Mouse (Mus musculus) layer of hippocampus, adult 2 months (tissue): Measurements from ENCODE around the gene Kcnj10. TPM values are rescaled to one million over a fixed set of nuclear protein-coding genes. Genes with fewer than 3 reads are reported as not detected.

Experiments used
- DNase-seq, 2 experiments: peaks; one replicate each; pipeline ENCODE4 v3.0.0; 2022; ENCODE audit warnings: low spot score in 2 of 2
- H3K27ac ChIP-seq: fragments of 200-600 bp; 2 replicates; pipeline ENCODE4 v1.8.1; 2022
- H3K4me3 ChIP-seq: fragments of 200-600 bp; 2 replicates; pipeline ENCODE4 v1.8.1; 2022; ENCODE audit warnings: mild to moderate bottlenecking
- CTCF ChIP-seq: fragments of 200-600 bp; conservative IDR thresholded peaks from 2 replicates; pipeline ENCODE4 v1.8.1; 2022; ENCODE audit warnings: antibody characterized with exemption, mild to moderate bottlenecking, moderate library complexity
- total RNA-seq, 2 experiments: library from RNA; stranded (reverse); gene quantifications; 2 replicates each; pipeline ENCODE4 v1.2.3; 2021

The Kcnj10 gene
- total RNA-seq, 2 experiments from 2014 or later: 83.2 to 91.6 TPM

GRCm38 (mm10) chr1:172349504-172349903 lies 8.5 kb downstream of the Kcnj10 start:
- no peak for DNase-seq
- TF ChIP-seq CTCF: no peak
- Histone ChIP-seq H3K4me3 (no peak overlapping the region), H3K27ac (peak overlapping the region; percentile 91)

DNA sequence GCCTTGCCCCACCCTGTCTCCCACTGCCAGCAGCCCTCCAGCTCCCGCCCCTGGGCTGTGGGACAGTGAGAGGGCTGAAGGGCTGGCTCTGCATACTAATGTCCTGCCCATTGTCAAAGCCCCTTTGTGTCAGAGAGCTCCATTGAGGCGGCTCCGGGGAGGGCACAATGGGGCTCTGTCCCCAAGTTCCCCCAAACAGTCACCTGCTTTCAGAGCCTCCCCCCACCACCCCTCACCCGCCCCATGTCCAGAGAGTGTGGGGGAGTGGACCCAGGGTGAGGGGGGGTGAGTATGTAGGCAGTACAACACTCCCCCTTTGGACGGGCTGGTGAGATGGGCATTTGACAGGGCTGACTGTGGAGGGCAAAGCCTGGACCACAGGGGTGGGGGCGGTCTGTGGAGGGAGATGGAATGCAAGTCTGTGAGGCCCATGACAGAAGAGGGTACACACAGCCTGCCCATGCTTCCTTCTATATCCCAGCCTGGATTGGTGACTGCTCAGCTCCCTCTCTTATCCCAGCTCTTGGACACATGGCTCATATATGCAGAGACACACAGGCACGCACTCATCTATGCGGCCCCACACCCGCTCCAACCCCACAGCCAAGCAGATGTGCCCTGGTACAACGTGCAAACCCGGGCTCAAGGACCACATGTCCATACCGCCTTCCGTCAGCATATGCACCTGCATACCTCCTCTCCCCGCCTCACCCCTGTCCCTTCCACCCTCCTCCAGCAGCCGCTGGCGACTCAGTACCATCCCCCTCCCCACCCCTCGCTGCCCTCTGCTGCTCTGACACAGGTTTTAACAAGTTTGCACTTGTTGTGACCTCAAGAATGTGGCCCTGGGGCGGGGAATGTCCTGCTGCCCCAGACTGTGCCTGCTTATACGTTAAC lies 9.2 kb downstream of the Kcnj10 start:
- Histone ChIP-seq H3K4me3 (no peak overlapping the region; the same call in 1 of the 2 replicates), H3K27ac (peak overlapping the region; percentile 91)
- DNase-seq: peak; percentile 60 to 88
- TF ChIP-seq CTCF: no peak

- peak overlapping the region; percentile 91 for H3K27ac ChIP-seq
- DNase-seq: no peak
These were observed 11.0 kb downstream of the Kcnj10 start for GRCm38 (mm10) chr1:172352001-172352400.

GRCm38 (mm10) chr1:172352453-172352852 lies 11.4 kb downstream of the Kcnj10 start:
- no peak for TF ChIP-seq CTCF
- Histone ChIP-seq H3K4me3 (no peak overlapping the region), H3K27ac (peak overlapping the region; percentile 91)
- DNase-seq: no peak

More at GRCm38 (mm10) chr1:172352001-172352400, 11.0 kb downstream of the Kcnj10 start:
- no peak overlapping the region for H3K4me3 ChIP-seq
- no peak for TF ChIP-seq CTCF

GRCm38 (mm10) chr1:172355336-172355735 lies 14.3 kb downstream of the Kcnj10 start:
- no peak overlapping the region for H3K4me3 ChIP-seq
- DNase-seq: no peak
- H3K27ac ChIP-seq: peak overlapping the region; percentile 46
- no peak for TF ChIP-seq CTCF

DNA sequence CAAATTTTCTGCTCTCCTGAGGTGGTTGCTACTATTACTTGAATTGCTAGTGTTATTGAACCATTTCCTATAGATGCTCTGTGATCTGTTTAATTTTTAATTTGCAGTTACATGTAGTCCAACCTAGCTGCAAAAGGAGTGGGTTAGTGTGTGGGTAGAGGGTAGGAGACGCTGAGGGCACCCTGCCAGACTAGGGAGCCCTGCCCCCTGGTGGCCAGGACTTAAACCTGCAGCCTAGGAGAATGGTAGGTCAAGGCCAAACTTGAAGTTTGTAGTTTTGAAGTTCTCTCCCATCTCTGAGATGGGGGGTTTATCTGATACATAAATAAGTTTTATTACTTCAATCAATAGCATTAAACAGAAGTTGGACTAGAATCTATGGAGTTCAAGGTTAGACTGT lies 16.5 kb downstream of the Kcnj10 start:
- peak overlapping the region; percentile 70 for H3K27ac ChIP-seq
- H3K4me3 ChIP-seq: no peak overlapping the region
- DNase-seq: peak; percentile 60 to 67
- peak; percentile 98 for TF ChIP-seq CTCF

DNA sequence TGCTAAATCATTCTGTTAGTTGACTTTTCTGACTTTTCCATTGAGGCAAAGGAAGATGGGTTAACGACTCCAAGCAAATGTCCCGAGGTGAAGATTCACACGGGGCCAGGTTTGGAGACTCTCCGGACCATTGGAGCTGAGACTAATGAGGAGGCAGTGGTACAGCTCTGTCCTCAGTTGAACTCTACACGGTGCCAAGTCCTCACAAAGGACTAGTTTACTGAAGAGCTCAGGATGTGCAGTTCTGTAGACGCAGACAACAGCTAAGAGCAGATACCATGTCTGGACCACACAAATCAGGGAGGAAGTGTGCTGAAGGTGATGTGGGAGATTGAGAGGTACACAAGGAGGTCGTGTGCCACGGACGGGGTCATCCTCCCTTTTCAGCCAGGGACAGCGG lies 17.3 kb downstream of the Kcnj10 start:
- no peak for DNase-seq
- TF ChIP-seq CTCF: no peak
- Histone ChIP-seq H3K27ac (peak overlapping the region; percentile 70), H3K4me3 (no peak overlapping the region)

GRCm38 (mm10) chr1:172364684-172365083 lies 23.7 kb downstream of the Kcnj10 start:
- peak; percentile 92 for TF ChIP-seq CTCF
- no peak overlapping the region for H3K4me3 ChIP-seq
- H3K27ac ChIP-seq: peak overlapping the region; percentile 73; the same call in 1 of the 2 replicates
- peak; percentile 67 to 78 for DNase-seq

GRCm38 (mm10) chr1:172368768-172369418 lies 27.9 kb downstream of the Kcnj10 start:
- DNase-seq: no peak
- TF ChIP-seq CTCF: peak; percentile 81

GRCm38 (mm10) chr1:172376198-172376667 lies 35.2 kb downstream of the Kcnj10 start, which contains the start of gene Pigm:
Gene Pigm (plus strand): TSS chr1:172376546.
- no peak for TF ChIP-seq CTCF
- peak within 1 kb of the TSS; percentile 91 for H3K27ac ChIP-seq

More at GRCm38 (mm10) chr1:172368768-172369418, 27.9 kb downstream of the Kcnj10 start:
- Histone ChIP-seq H3K4me3 (no peak overlapping the region), H3K27ac (no peak overlapping the region)

GRCm38 (mm10) chr1:172376758-172377458 lies 35.9 kb downstream of the Kcnj10 start:
- TF ChIP-seq CTCF: no peak
- no peak for DNase-seq
- peak overlapping the region; percentile 93 for H3K4me3 ChIP-seq
- peak overlapping the region; percentile 91 for H3K27ac ChIP-seq

More at GRCm38 (mm10) chr1:172376198-172376667, 35.2 kb downstream of the Kcnj10 start, which contains the start of gene Pigm:
- DNase-seq: peak; percentile 98 to 99
- H3K4me3 ChIP-seq: peak within 1 kb of the TSS; percentile 93

DNA sequence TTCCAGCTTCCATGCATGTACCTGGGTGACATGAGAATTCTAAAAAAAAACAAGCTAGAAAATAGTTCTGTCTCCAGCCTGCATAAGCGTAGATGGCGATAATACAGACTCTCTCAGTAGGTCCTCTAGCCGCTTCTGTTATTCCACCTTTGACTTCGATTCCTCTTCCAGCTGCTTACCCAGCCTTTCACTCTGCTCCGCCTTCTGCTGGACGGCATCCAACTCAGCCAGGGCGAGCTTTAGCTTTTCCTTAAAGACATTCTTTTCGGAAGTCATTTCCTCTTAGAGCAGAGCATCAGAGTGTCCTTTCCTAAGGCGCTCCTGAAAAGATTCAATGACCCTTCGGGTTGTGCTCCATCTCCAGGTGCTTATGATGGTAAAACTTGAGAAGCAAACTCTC lies 39.1 kb downstream of the Kcnj10 start:
- Histone ChIP-seq H3K4me3 (no peak overlapping the region), H3K27ac (no peak overlapping the region)
- no peak for DNase-seq
- no peak for TF ChIP-seq CTCF
